9 mouse cellular contexts compared by ENCODE assay signal in genomic region chr12:31271361-31272011, GRCm38 (mm10). TPM values are rescaled to one million over a fixed set of nuclear protein-coding genes. Genes with fewer than 3 reads are reported as not detected.
A peak's percentile ranks its signal among the peaks of the same experiment; 100 is the strongest.
DNase-seq lines count a peak whose midpoint lies in the region; ATAC-seq and TF ChIP-seq lines count a peak whose summit lies in the region.
"Had no signal": no experiment of that assay in that cellular context is flagged by ENCODE, and none has a peak within 500 bp of the region (broad histone marks: within the 10 kb centered on the region; RNA-seq: fewer than 3 reads in every experiment).

No protein-coding gene starts in this region.

- WGBS in stomach, embryonic 14.5 days = 10% methylated on average over 16 of the region's 16 CpGs

- peak; percentile 78 for DNase-seq in 3134 (ENCODE audit: extremely low read depth, insufficient read length, low spot score)
- peak; percentile 64 for DNase-seq in heart, adult 8-10 months (ENCODE audit: low spot score)
- DNase-seq in kidney, postnatal 14 days = peak; percentile 90
- no peak for DNase-seq in thymus, postnatal 36 days
- no peak for DNase-seq in right cerebral cortex, postnatal 36 days (ENCODE audit: low spot score in 2 of 2)
- no peak for DNase-seq in frontal cortex, postnatal 36 days (ENCODE audit: low spot score in 2 of 2)

- no peak for TF ChIP-seq EP300 in ES-Bruce4 (IDR thresholded peaks at IDR 0.05; ENCODE audit: insufficient read depth, low read depth, low read length)

- H3K27me3 ChIP-seq in ES-Bruce4 (ENCODE audit: control insufficient read depth, insufficient read depth, low read length, poor library complexity, severe bottlenecking) = peaks cover 4% of the 10 kb centered on the region; the same call in 1 of the 2 replicates
- no peaks in the 10 kb centered on the region for H3K27me3 ChIP-seq in stomach, embryonic 14.5 days (ENCODE audit: control insufficient read depth, insufficient read depth, low read length)

- peaks cover 42% of the 10 kb centered on the region for H3K36me3 ChIP-seq in ES-Bruce4 (ENCODE audit: control insufficient read depth, insufficient read depth, low read length, poor library complexity, severe bottlenecking)
- peaks cover 70% of the 10 kb centered on the region for H3K36me3 ChIP-seq in stomach, embryonic 14.5 days (ENCODE audit: control insufficient read depth, insufficient read depth, low read length)

- TF ChIP-seq CTCF in ES-Bruce4 (IDR thresholded peaks at IDR 0.05; ENCODE audit: low read depth, low read length) = no peak

- no peak overlapping the region for H3K9ac ChIP-seq in ES-Bruce4 (ENCODE audit: low read depth, poor library complexity, severe bottlenecking)
- H3K9ac ChIP-seq in stomach, embryonic 14.5 days (replicated peaks; ENCODE audit: low read depth, low read length) = no peak overlapping the region

- no peak overlapping the region for H3K4me3 ChIP-seq in ES-Bruce4 (ENCODE audit: low read depth, low read length)
- 0 out of 2 replicates have a peak overlapping the region, but pooled peaks have one; percentile 3 for H3K4me3 ChIP-seq in stomach, embryonic 14.5 days (ENCODE audit: low read depth, low read length)

- peak; percentile 56; the same call in 1 of the 2 replicates for ATAC-seq in stomach, embryonic 14.5 days (ENCODE audit: insufficient number of reproducible peaks, insufficient read depth, low FRiP score, low read depth)

- no peak for TF ChIP-seq POLR2A in ES-Bruce4 (IDR thresholded peaks at IDR 0.05; ENCODE audit: insufficient read depth, low read length)

- H3K4me1 ChIP-seq in ES-Bruce4 (ENCODE audit: control insufficient read depth, insufficient read depth, low read length) = peaks cover 10% of the 10 kb centered on the region
- H3K4me1 ChIP-seq in stomach, embryonic 14.5 days (ENCODE audit: control insufficient read depth, insufficient read depth, low read length) = peaks cover 70% of the 10 kb centered on the region

- H3K4me2 ChIP-seq in stomach, embryonic 14.5 days (replicated peaks; ENCODE audit: low read depth, low read length) = peak overlapping the region; percentile 33

- H3K27ac ChIP-seq in ES-Bruce4 (ENCODE audit: insufficient read depth, low read length) = peak overlapping the region; percentile 22; the same call in 1 of the 2 replicates
- H3K27ac ChIP-seq in stomach, embryonic 14.5 days (ENCODE audit: low read length) = peak overlapping the region; percentile 84

- H3K9me3 ChIP-seq in ES-Bruce4 (replicated peaks; ENCODE audit: control insufficient read depth, insufficient read depth, low read length, poor library complexity, severe bottlenecking) = no peaks in the 10 kb centered on the region
- no peaks in the 10 kb centered on the region for H3K9me3 ChIP-seq in stomach, embryonic 14.5 days (ENCODE audit: control insufficient read depth, low read depth, low read length)

RNA-seq across cellular contexts. Expression of gene Lamb1, which starts 6.5 kb away (rescaled TPM):
- 142 and 163 TPM in 2 replicates for polyA plus RNA-seq in ES-Bruce4 (2011; ENCODE audit: insufficient read depth, insufficient read length, low read depth, missing spikeins)
- 10 to 100 TPM; 44.0 to 51.1 (median 48.7) TPM for total RNA-seq in heart, adult 8-10 months (2022)
- polyA plus RNA-seq in stomach, embryonic 14.5 days (2014; fragmentation: Nextera tagmentation; extraction: Ambion mirVana) = 98.2 TPM in 2 replicates

RNA-seq across cellular contexts. Expression of gene Gm6993, which starts 30.9 kb away (rescaled TPM):
- polyA plus RNA-seq in ES-Bruce4 (2011; ENCODE audit: insufficient read depth, insufficient read length, low read depth, missing spikeins) = not detected in 2 replicates
- total RNA-seq in heart, adult 8-10 months (2022) = not detected
- not detected in 2 replicates for polyA plus RNA-seq in stomach, embryonic 14.5 days (2014; fragmentation: Nextera tagmentation; extraction: Ambion mirVana)
- total RNA-seq: neutrophil, adult 5-6 weeks had no signal

Comparison
In these comparisons a context has a peak if more than half of its experiments do, and no peak if none do; other contexts are left out.
1. DNase-seq: peak in 3134 (single experiment), heart, adult 8-10 months (single experiment) and kidney, postnatal 14 days (single experiment); none in thymus, postnatal 36 days (0 of 2), right cerebral cortex, postnatal 36 days (0 of 2) and frontal cortex, postnatal 36 days (0 of 2).